Mouse (Mus musculus) hindbrain, postnatal 0 days (tissue): ENCODE results near the gene Dram1. TPM values are rescaled to one million over a fixed set of nuclear protein-coding genes. Genes with fewer than 3 reads are reported as not detected.
A peak's percentile ranks its signal among the peaks of the same experiment; 100 is the strongest.

Source experiments
- ATAC-seq: fragments of 200-750 bp; cut with Nextera tagmentation; 2 replicates; pipeline ENCODE4 v1.8.0; 2017; ENCODE audit warnings: mild to moderate bottlenecking, moderate TSS enrichment, moderate library complexity
- DNase-seq: peaks from one replicate; pipeline ENCODE4 v3.0.0-alpha.2; 2015; ENCODE audit warnings: low spot score
- H3K27ac ChIP-seq: fragments of 300-500 bp; sonication (generic); 2 replicates; pipeline ENCODE4 v1.5.1; 2014; ENCODE audit warnings: mild to moderate bottlenecking
- H3K27me3 ChIP-seq: fragments of 300-500 bp; sonication (generic); 2 replicates; pipeline ENCODE4 v1.6.1; 2014; ENCODE audit warnings: low read length, mixed read lengths; ENCODE audit not compliant: insufficient read depth
- H3K36me3 ChIP-seq: fragments of 300-500 bp; sonication (generic); 2 replicates; pipeline ENCODE4 v1.6.1; 2014; ENCODE audit warnings: low read length, mixed read lengths; ENCODE audit not compliant: insufficient read depth
- H3K4me1 ChIP-seq: fragments of 300-500 bp; sonication (generic); 2 replicates; pipeline ENCODE4 v1.6.1; 2014; ENCODE audit warnings: antibody characterized with exemption, low read length, mixed read lengths; ENCODE audit not compliant: insufficient read depth
- H3K4me2 ChIP-seq: fragments of 300-500 bp; sonication (generic); 2 replicates; pipeline ENCODE4 v1.6.1; 2014; ENCODE audit warnings: low read depth, mild to moderate bottlenecking, low read length, moderate library complexity, mixed read lengths
- H3K4me3 ChIP-seq: fragments of 300-500 bp; sonication (generic); 2 replicates; pipeline ENCODE4 v1.5.1; 2014; ENCODE audit warnings: low read length
- H3K9ac ChIP-seq: fragments of 300-500 bp; sonication (generic); replicated peaks from 2 replicates; pipeline ENCODE4 v1.6.1; 2014; ENCODE audit warnings: mild to moderate bottlenecking, low read length, moderate library complexity, mixed read lengths
- H3K9me3 ChIP-seq: fragments of 300-500 bp; sonication (generic); 2 replicates; pipeline ENCODE4 v1.6.1; 2016; ENCODE audit warnings: low read length, mixed read lengths
- CTCF ChIP-seq: IDR thresholded peaks from 2 replicates; pipeline ENCODE4 v1.5.1; 2016; ENCODE audit warnings: antibody characterized with exemption, control low read depth, low read depth
- WGBS: fragments of 180-500 bp; shearing (Covaris S2); extraction: QIAGEN DNeasy Blood & Tissue Kit; methylation state at CpG from one replicate; pipeline ENCODE4 v1.1.7; 2014; 5-methylcytosine and 5-hydroxymethylcytosine counted together
- polyA plus RNA-seq: library from polyadenylated mRNA; unstranded; fragments of >200 nt; fragmentation: Nextera tagmentation; extraction: Ambion mirVana; gene quantifications from 2 replicates; pipeline ENCODE4 v1.2.1, GENCODE M21; 2015
- total RNA-seq: library from RNA; depleted of rRNA; stranded (reverse); fragments of >200 nt; gene quantifications from 2 replicates; pipeline ENCODE4 v1.2.3, GENCODE M21; 2014

Dram1 gene
- total and polyA plus RNA-seq, 2 experiments from 2014 or later: 0.42 to 0.51 TPM

DNA sequence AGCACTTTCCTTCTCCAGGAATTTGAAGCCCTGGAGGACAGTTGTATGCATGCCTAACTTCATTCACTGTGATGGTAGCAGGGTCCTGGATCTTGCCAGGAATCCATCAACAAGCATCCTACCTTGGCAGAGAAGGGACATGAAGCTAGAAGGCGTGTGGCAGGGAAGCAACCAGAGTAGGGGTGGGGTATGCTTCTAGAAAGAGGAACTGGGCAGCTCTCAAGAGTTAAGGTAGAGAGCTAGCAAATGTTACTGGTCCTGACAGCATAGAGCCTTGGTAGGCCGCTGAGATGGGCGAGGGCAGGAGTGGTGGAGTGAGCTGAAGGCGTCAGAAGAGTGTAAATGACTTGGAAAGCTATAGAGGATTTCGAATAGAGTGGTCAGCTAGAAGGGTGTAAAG, 20.4 kb upstream of the Dram1 start:
- Histone ChIP-seq H3K4me2 (no peak overlapping the region), H3K27ac (no peak overlapping the region), H3K27me3 (no peaks in the 10 kb centered on the region), H3K4me1 (no peaks in the 10 kb centered on the region), H3K9me3 (no peaks in the 10 kb centered on the region), H3K9ac (no peak overlapping the region), H3K4me3 (no peak overlapping the region), H3K36me3 (no peaks in the 10 kb centered on the region; the same call in 1 of the 2 replicates)
- 95% methylated on average over 5 of the region's 5 CpGs for WGBS
- no peak for ATAC-seq
- DNase-seq: no peak
- TF ChIP-seq CTCF: no peak

DNA sequence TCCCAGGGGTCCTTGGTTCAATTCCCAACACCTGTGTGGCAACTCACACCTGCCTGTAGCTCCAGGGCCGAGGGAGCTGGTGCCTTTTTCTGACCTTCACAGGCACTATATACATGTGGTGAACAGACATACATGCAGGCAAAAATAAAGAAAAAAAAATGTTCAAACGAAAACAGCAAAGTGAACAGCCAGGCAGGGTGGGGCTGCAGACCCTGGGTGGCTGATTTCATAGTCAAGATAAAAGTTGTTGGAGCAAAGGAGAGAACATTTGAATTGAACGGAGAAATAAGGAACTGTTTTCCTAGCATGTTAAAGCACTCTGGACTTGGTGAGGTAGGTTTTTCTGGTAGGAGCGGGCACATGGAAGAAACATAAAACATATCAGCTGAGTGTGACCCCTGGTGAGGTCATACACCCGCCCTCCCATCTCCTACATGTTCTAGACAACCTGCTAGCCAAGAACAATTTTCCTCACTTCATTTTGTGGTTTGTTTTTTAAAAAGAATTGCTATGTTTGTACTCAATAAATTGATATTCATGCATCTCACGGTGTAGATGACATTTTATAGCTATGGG, 19.9 kb upstream of the Dram1 start:
- Histone ChIP-seq H3K4me3 (no peak overlapping the region), H3K27me3 (no peaks in the 10 kb centered on the region), H3K27ac (no peak overlapping the region), H3K9me3 (no peaks in the 10 kb centered on the region), H3K4me2 (no peak overlapping the region), H3K9ac (no peak overlapping the region), H3K36me3 (no peaks in the 10 kb centered on the region; the same call in 1 of the 2 replicates), H3K4me1 (no peaks in the 10 kb centered on the region)
- DNase-seq (no peak), ATAC-seq (no peak)
- WGBS: 89% methylated on average over 6 of the region's 6 CpGs
- no peak for TF ChIP-seq CTCF

DNA sequence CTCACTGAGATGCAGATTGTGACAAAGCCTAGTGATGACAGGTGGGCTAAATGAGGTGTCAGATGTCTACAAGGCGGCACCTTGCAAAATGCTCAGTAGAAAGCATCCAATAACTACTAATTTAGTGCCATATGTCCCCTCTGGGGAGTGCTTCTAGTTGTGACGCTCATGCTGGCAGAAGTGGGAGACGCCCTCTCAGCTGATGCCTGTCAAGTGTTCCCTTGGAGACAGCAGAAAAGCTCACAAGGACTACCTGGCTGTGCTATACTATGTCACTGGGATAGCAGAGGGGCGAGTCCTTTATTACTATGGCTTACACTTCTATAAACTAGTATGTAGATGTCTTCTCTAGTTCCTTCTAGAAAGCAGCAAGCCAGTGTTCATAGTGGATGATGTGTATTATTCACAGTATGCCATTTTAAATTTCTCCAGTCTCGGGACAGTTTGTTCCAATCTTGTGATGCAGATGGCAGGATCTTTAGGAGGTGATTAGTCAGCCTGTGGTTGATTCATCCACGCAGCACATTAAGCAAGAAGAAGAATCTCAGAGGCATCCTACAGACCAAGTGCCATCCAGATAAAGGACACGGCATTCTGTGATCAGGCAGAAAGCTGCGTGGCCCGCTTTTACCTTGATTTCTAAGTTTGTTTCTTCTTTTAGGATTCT, 13.4 kb upstream of the Dram1 start:
- Histone ChIP-seq H3K9ac (no peak overlapping the region), H3K4me3 (no peak overlapping the region), H3K27me3 (no peaks in the 10 kb centered on the region), H3K36me3 (no peaks in the 10 kb centered on the region), H3K27ac (no peak overlapping the region), H3K4me1 (no peaks in the 10 kb centered on the region), H3K4me2 (no peak overlapping the region), H3K9me3 (no peaks in the 10 kb centered on the region)
- WGBS: 84% methylated on average over 9 of the region's 9 CpGs
- DNase-seq: no peak
- no peak for TF ChIP-seq CTCF
- ATAC-seq: 0 out of 2 replicates have a peak, but pooled peaks have one; percentile 35

DNA sequence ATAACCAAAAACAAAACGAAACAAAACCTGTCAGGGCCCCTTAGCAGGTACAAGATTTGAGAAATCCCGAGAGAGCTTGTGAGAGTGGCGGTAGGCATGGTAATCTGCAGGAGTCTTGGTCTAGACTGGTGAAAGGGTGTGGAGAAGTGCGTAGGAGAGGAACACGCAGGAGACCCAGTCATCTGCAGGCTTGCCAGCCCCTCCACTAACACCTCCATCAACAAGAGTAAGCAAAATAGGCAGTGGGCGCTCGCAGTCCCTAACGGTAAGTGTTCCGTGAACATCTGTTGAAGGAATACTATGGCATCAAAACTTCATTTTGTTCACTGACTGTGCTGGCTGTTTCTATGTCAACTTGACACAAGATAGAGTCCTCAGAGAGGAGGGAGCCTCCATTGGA, 12.6 kb upstream of the Dram1 start:
- no peaks in the 10 kb centered on the region for H3K4me1 ChIP-seq
- ATAC-seq (no peak), DNase-seq (no peak)
- no peaks in the 10 kb centered on the region for H3K27me3 ChIP-seq
- no peak overlapping the region for H3K4me2 ChIP-seq
- H3K9me3 ChIP-seq: no peaks in the 10 kb centered on the region
- no peak overlapping the region for H3K4me3 ChIP-seq
- H3K27ac ChIP-seq: no peak overlapping the region
- WGBS: 88% methylated on average over 9 of the region's 9 CpGs
- TF ChIP-seq CTCF: no peak
- H3K9ac ChIP-seq: no peak overlapping the region
- H3K36me3 ChIP-seq: no peaks in the 10 kb centered on the region

DNA sequence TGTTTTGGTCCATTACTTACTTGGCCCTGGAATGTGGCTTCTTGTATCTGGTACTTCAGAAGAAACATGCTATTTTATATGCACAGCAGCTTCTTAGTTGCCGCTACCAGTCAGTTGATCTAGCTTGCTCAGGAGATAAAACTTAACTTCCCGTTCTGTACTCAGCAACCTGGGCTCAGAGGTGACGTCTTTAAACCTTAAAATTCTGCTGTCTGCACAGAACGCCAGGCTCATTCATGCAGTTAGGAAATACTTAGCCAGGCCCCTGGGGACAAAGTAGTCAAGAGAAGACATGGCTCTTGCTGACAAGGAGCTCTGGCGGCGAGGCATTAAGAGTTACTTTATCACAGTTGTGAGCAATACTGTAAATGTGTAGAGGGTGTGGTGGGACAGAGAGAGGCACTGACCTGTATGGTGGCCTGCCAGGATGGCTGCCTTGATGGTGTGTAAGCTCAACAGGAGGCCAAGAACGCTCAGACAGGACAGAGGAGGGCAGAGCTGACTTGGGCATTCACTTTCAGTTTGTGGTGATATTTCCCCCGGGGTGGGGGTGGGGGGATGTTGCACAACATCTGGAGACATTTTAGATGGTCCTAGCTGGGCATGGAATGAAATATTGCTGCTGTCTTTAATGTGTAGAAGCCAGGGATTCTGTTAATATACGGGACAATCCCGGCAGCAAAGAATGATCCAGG, 11.4 kb upstream of the Dram1 start:
- Histone ChIP-seq H3K27me3 (no peaks in the 10 kb centered on the region), H3K36me3 (no peaks in the 10 kb centered on the region), H3K4me2 (no peak overlapping the region), H3K27ac (no peak overlapping the region), H3K4me1 (no peaks in the 10 kb centered on the region), H3K9ac (no peak overlapping the region), H3K9me3 (no peaks in the 10 kb centered on the region), H3K4me3 (no peak overlapping the region)
- no peak for TF ChIP-seq CTCF
- WGBS: 61% methylated on average over 10 of the region's 10 CpGs
- ATAC-seq (no peak), DNase-seq (peak; percentile 23)

DNA sequence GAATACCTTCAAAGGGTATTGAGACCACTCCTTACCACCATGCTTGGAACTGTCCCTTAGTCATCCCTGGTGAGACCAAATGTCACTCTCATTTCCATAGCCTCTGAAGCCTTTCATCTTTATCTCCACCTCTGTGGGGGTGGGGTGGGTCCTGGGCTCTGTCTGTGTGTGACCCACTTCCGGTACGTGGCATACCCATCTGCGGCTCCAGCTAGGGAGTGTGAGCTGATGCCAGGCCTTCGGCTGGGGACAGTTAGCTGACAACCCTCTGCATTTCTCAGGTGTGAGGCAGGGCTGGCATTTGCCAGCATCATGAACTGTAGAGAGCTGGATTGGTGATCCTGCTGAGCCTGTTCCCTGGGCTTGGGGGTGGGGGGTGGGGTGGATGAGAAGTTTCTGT, 10.7 kb upstream of the Dram1 start:
- no peak for DNase-seq
- Histone ChIP-seq H3K4me2 (no peak overlapping the region), H3K4me3 (no peak overlapping the region), H3K9ac (no peak overlapping the region), H3K27ac (no peak overlapping the region), H3K9me3 (no peaks in the 10 kb centered on the region), H3K27me3 (no peaks in the 10 kb centered on the region), H3K36me3 (no peaks in the 10 kb centered on the region), H3K4me1 (no peaks in the 10 kb centered on the region)
- no peak for TF ChIP-seq CTCF
- peak; percentile 55; the same call in 1 of the 2 replicates for ATAC-seq
- 69% methylated on average over 4 of the region's 4 CpGs for whole genome bisulfite sequencing
